Mouse (Mus musculus) cerebellum, adult 2 months (tissue): ENCODE measurements at regions not wholly inside any gene's neighbourhood (a gene's known extent, or its start where the extent isn't known, plus 50 kb on each side); places are given as distances from the start of the nearest gene placed in this dataset.

ENCODE experiments used
- CTCF ChIP-seq: fragments of 200-500 bp; IDR thresholded peaks from 2 replicates; pipeline ENCODE4 v1.5.1; 2011; ENCODE audit warnings: low read depth, mild to moderate bottlenecking, control low read depth, low read length, moderate library complexity, borderline replicate concordance; ENCODE audit not compliant: insufficient read depth
- POLR2A ChIP-seq: fragments of 200-500 bp; IDR thresholded peaks from 2 replicates; pipeline ENCODE4 v1.6.1; 2011; ENCODE audit warnings: low read length, control low read depth, borderline replicate concordance; ENCODE audit not compliant: insufficient read depth

GRCm38 (mm10) chr12:13053746-13054145 is 112.0 kb upstream of the Mycn start:
- TF ChIP-seq POLR2A (no peak), CTCF (no peak)
